Mouse (Mus musculus) thymus, postnatal 36 days (tissue): ENCODE measurements at regions not wholly inside any gene's neighbourhood (a gene's known extent, or its start where the extent isn't known, plus 50 kb on each side); places are given as distances from the start of the nearest gene placed in this dataset.

ENCODE experiments used
- DNase-seq, 2 experiments: peaks; one replicate each; pipeline ENCODE4 v3.0.0; 2022; ENCODE audit warnings: mixed read lengths in 2 of 2

- no peak for DNase-seq
Measured at GRCm38 (mm10) chr19:28205691-28206090, 194.7 kb upstream of the Rfx3 start.

- no peak for DNase-seq
Measured at GRCm38 (mm10) chr19:28203719-28204118, 192.8 kb upstream of the Rfx3 start.

GRCm38 (mm10) chr19:28199385-28199784 lies 188.4 kb upstream of the Rfx3 start:
- no peak for DNase-seq

GRCm38 (mm10) chr19:28196881-28197280 lies 185.9 kb upstream of the Rfx3 start:
- DNase-seq = no peak

GRCm38 (mm10) chr19:28192248-28192647 lies 181.3 kb upstream of the Rfx3 start:
- no peak for DNase-seq

GRCm38 (mm10) chr19:28191428-28192116 lies 180.6 kb upstream of the Rfx3 start:
- DNase-seq = no peak

GRCm38 (mm10) chr19:28190250-28190649 lies 179.3 kb upstream of the Rfx3 start:
- no peak for DNase-seq

- DNase-seq = no peak
Measured at GRCm38 (mm10) chr19:28188363-28188762, 177.4 kb upstream of the Rfx3 start.

GRCm38 (mm10) chr19:28182411-28183182 lies 171.6 kb upstream of the Rfx3 start:
- no peak for DNase-seq

GRCm38 (mm10) chr19:28181171-28181570 lies 170.2 kb upstream of the Rfx3 start:
- DNase-seq = no peak

- no peak for DNase-seq
Measured at GRCm38 (mm10) chr19:28178114-28178513, 167.1 kb upstream of the Rfx3 start.

- DNase-seq = no peak
Measured at GRCm38 (mm10) chr19:28176821-28177220, 165.9 kb upstream of the Rfx3 start.

- DNase-seq = no peak
Measured at GRCm38 (mm10) chr19:28171836-28172534, 161.0 kb upstream of the Rfx3 start.

GRCm38 (mm10) chr19:28167451-28168165 lies 156.6 kb upstream of the Rfx3 start:
- DNase-seq = no peak

GRCm38 (mm10) chr19:28166626-28167025 lies 155.7 kb upstream of the Rfx3 start:
- DNase-seq = no peak

GRCm38 (mm10) chr19:28165901-28166361 lies 155.0 kb upstream of the Rfx3 start:
- peak; percentile 19 to 27 for DNase-seq

- no peak for DNase-seq
Measured at GRCm38 (mm10) chr19:28163195-28163594, 152.2 kb upstream of the Rfx3 start.

- DNase-seq = peak; percentile 8 to 15
Measured at GRCm38 (mm10) chr19:28160582-28160981, 149.6 kb upstream of the Rfx3 start.

GRCm38 (mm10) chr19:28157196-28157595 lies 146.2 kb upstream of the Rfx3 start:
- DNase-seq = no peak

- no peak for DNase-seq
Measured at GRCm38 (mm10) chr19:28137581-28137980, 126.6 kb upstream of the Rfx3 start.

- no peak for DNase-seq
Measured at GRCm38 (mm10) chr19:28134806-28135205, 123.8 kb upstream of the Rfx3 start.

- no peak for DNase-seq
Measured at GRCm38 (mm10) chr19:28111263-28112180, 100.6 kb upstream of the Rfx3 start.
